Mouse (Mus musculus) megakaryocyte, adult 5-6 weeks (primary cell): ENCODE data around the gene Crot. TPM values are rescaled to one million over a fixed set of nuclear protein-coding genes. Genes with fewer than 3 reads are reported as not detected.
"Not testable (repeated sequence)": the region's sequence is repeated elsewhere in the genome, so short reads cannot be mapped to it uniquely, and the experiment has no call there.

ENCODE experiments used
- ATAC-seq: 2 replicates; pipeline ENCODE4 v1.8.0; 2016; ENCODE audit warnings: mild to moderate bottlenecking, inconsistent platforms; ENCODE audit not compliant: poor library complexity, severe bottlenecking
- total RNA-seq, 2 experiments: library from RNA; stranded (forward) in 1 of 2; stranded (reverse) in 1 of 2; fragments of 153-499, 151-499 nt in 1 of 2; fragments of 221-1000, 200-1000 nt in 1 of 2; gene quantifications; 2 replicates each; pipeline versions ENCODE4 v1.2.3 to v1.2.4; 2015 to 2017

Gene Crot
- total RNA-seq, 2 experiments from 2014 or later, result 37.9 to 50.4 TPM

DNA sequence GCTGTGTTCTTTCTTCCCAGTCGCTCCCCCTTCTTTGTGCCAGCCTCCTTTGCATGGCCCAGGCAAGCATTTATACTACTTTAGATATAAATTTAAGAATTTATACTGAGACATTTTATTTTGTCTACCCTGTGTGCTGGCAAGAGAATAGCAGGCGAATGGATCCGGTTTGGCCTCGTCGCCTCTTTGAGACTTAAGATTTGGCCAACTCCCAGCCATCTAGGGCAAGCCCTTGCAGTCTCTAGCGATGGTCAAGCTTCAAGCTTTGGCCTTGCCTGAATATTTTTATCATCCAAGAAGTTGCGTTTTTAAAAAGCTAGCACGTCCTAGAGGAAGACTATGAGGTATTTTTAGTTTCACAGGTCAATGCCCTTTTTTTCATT lies 380 bp upstream of the Crot start:
- ATAC-seq, result peak; percentile 4; the same call in 1 of the 2 replicates

DNA sequence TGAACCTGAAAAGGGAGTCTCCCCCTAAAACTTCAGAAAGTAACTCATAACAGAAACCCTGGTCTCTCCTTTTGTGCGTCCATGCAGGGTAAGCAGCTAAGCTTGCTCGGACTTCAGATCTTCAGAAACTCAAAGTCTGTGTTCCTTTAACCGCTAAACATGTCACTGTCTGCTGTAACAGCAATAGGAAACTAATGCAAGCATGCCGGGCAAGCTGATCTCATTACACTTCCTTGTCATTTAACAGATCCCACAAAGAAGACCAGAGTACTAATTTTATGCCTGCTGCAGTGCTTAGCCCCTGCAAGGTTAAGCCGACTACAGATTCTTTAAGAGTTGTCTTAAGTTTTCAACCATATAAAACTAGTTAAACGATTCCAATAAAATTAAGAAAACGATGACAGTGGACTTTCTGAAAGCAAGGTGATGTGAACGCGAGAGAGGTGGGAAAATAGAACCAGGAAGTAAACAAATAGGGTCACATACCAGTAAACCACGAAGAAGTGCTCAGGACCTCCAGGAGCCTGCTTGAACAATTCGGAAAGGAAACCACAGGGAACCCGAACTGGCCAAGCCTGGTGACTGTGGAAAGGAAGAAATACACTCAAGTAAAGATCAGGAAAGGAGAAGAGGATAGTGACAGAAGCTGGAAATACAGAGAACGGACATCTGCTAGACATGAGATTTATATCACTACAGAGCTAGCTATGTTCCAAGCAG lies 998 bp downstream of the Crot start:
- peak; percentile 18 for ATAC-seq

DNA sequence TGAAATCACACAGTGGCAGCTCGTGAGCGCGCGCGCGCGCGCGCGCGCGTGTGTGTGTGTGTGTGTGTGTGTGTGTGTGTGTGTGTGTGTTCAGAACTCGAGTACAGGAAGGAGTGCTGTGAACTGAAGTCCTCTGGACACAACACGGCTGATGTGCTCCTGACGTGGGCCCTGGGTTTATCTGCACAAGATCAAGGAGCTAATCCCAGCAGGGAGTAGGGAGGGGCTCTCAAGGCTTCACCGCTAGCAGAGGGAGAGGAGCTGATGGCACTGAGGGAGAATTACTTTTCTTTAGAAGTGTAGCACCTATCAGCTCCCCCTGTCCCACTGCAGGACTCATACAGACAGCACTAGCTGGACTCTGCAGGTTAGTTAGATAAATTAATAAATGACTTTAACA lies 5.5 kb downstream of the Crot start:
- ATAC-seq, result no peak

DNA sequence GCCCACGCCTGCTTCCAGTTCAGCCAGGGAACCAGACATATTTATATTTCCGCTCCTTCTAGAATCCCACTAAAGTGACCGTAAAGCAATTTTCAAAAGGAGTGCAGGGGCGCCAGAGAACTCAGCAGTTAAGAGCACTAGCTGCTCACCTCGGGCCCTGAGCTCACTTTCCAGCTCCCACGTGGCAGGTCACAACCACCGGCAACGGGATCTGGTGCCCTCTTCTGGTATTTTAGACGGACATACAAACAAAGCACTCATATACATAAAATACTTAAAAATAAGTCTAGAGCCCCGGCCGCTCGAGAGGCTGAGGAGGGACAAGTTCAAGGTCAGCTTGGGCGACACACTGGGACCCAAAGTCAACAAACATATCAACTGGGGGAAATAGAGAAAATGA lies 6.6 kb downstream of the Crot start:
- ATAC-seq, result no peak

DNA sequence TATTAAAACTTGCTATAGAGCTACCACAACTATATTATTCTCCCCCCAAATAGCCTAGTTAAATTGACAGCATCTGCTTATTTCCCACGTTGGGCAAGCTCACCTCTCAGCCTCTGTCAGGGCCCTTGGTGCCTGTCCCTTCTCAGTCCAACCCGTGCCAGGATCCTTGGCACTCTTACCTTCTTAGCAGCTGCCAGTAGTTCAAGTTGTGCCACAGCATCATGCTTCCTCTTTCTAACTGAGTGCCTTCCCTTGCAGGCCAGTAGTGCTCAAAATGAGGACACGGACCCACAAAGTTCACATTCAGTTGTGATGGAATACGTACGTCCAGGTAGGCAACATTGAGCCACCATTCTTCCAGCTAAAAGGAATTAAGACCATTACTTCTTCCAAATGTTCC lies 9.2 kb downstream of the Crot start:
- ATAC-seq, result peak; percentile 45; the same call in 1 of the 2 replicates

DNA sequence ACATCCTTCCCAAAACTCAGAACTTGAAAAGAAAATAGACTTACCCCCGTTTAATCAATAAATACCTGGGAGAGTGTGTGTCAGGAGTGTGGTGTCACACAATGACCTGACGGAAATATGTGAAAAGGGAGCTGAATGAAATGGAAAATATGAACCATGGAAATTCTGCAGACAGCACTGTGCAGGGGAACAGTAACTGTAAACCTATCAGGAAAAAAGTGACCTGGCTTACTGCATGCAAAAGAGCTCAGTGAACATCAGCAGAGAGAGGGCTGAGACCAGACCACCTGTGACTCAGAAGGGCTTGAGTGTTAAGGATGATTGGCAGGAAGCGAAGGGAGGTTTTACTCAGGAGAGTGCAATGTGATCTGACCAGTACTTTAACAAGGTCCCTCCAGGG lies 11.7 kb downstream of the Crot start:
- no peak for ATAC-seq

DNA sequence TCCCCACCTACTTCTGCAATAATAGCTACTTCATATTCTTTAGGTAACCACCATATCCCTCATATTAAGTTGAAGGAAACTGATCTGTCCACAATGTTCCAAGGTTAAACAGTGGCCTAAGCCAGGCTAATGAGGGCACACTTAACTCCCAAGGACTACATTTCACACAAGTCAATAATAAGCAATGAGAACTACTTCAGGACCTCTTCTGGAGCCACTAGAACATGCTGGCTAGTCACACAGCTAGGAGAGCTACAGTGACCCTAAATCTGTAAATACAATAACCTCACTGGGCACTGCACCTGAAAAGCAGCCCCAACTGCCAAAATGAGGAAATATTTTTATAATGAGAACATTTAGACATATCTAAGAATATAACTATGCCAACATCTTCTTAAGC lies 22.4 kb downstream of the Crot start:
- no peak for ATAC-seq

DNA sequence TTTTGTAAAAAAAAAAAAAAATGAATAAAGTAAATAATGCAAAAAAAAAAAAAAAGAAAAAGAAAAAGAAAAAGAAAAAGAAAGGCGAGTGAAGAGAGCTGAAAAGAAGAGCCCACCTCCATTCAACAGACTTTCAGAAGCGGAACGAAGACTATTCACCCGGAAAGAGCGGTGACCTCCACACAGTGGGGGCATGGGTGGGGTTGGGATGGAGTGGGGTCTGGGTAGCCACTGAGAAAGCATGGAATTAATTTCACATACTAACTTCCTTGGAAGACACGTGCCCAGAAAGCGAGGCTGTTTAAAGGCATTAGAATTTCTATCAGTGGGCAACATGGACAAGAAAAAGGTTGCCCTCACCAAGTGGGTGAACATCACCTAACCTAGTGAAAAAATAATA lies 24.8 kb downstream of the Crot start:
- ATAC-seq, result no peak

DNA sequence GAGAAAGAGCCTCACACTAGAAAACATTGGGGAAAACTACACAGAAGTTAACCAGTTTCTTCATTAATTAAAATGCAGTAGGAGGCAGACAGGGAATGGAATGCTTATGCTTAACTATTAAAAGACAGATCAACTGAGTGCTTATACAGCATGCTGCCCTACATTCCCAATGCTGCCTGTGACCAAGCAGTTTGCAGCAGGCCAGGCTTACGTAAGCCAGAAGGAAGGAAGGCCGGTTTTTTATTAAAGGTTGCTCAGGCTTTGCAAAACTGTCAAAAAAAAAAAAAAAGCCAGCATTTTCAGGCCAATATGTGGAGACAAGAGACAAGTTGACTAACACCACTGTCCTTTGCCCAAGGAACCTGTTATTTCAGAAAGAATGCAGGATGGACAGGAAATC lies 26.4 kb downstream of the Crot start:
- no peak for ATAC-seq

DNA sequence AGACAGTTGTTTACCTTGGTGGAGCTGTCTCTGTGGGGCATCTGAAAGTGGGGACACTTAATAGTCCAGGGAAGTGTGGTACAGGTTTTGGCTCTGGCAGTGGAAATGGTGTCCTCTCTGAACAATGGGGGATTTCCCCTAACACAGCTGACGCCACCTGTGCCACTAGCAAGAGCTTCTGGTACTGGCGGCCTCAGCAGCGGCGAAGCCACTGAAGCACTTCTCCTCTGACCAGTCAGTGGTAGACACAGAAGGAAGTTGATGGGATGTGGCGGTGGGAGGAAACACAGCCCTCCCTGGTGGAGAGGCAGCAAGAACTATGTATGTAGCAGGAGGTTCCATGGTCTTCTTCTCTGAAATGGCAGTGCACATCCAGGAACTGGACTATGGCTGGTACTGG lies 32.6 kb downstream of the Crot start:
- ATAC-seq, result no peak

DNA sequence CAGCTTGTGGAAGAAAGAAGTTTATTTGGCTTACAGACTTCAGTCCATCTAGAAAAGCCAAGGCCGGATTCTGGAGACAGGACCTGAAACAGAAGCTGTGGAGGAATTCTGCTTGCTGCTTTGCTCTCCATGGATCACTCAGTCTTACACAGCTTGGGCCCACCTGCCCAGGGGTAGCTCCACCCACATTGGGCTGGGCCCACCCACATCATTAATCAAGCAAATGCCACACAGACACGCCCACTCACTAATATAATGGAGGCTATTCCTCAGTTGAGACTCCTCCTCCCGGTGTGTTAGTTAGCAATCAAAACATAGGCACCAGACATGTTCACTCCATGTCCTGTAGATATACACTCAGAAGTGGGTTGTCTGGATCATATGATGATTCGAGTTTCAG lies 36.6 kb downstream of the Crot start:
- no peak for ATAC-seq

DNA sequence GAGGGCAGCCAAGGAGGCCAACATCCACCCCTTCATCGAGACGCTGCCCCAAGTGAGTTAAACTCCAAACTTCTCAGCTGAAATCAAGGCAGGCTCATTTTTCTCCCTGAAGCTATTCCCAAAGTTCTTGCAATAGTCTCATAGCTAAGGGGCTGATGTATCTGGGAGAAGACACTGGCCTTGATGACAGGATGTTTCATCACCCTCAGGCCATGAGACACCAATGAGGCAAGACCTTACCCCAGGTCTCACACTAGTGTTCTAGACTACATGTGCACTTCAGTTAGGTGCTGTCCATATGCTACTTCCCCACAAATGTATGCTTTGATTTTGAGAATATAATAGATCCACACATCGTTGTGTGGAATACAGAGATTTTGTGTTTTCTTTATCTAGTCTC lies 41.6 kb downstream of the Crot start:
- ATAC-seq, result no peak

DNA sequence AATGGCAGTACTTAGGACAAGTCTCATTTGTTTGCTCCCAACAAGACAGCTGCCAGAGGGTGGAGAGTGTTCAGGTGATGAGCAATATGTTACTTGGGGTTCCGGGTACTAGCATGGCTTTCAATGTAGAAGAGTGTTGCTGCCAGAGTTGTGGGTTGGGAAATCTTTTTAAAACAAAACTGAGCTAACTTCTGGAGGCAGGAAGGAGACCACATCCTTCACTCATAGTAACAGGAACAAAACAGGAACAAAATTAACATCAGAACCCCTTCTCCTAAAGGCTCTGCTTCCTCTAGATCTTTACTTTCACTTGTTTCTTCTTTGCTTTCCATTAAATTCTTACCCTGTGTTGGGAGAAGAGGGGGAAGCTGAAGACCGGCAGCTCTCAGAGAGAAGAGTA lies 43.5 kb downstream of the Crot start:
- peak; percentile 66 for ATAC-seq

DNA sequence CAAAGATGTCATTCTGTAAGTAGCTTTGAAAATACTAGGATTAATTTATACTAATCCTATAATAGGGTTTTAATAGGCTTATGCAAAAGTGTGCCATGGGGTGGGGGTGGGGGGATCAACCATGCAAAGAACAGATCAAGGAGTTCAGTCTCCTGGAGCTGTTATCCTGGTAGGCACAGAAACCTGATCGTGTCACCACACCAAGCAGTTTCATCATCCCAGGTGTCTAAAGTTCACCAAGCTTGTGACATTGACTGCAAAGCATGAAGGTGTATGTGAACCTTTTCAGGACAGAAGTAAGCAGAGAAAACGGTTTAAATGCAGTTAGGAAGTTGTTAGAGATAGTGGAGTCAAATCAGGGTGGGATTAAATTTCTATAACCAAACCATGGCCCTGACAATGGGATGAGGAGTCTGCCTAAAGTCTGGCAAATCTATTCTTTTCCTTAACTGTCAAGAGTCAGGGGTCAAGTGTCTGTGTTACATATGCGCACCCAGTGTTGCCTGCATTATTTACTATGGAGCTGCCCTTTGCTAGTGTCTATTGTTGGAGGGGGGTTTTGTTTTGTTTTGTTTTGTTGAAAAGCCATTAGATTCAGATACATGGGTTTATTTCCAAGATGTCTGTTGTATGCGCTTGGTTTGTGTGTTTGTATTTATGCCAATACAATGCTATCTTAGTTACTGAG lies 49.6 kb downstream of the Crot start:
- no peak for ATAC-seq

DNA sequence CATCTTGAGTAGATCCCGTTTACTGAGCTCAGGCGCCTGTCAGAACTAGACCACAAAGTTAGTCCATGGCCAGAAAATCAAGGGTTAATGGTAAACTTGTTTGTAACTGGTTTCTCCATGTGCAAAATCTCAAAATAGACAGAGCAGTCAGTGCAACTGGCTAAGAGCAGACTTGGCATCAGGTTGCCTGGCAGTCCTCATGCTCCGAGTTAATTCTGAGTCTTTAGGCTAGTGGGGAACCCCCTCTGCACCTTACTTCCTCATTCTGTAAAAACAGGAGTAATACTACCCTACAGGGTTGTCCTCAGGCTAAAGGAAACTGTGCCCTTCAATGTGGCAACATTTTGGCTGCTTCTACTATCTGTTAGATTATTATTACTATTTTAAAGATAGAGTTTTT lies 53.3 kb downstream of the Crot start:
- peak; percentile 99 for ATAC-seq

DNA sequence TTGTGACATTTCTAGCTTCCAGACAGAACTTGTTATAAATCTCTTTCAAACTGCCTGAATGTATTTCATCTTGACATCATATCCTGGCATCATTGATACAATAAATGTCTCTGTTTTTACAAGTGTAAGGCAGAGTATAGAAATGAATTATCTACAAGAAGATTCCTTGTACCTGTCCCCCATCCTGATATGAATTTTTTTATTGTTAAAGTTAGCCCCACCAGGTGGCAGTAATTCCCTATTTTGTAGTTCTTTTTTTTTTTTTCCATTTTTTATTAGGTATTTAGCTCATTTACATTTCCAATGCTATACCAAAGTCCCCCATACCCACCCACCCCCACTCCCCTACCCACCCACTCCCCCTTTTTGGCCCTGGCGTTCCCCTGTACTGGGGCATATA lies 55.9 kb downstream of the Crot start:
- ATAC-seq, result not testable (repeated sequence)

DNA sequence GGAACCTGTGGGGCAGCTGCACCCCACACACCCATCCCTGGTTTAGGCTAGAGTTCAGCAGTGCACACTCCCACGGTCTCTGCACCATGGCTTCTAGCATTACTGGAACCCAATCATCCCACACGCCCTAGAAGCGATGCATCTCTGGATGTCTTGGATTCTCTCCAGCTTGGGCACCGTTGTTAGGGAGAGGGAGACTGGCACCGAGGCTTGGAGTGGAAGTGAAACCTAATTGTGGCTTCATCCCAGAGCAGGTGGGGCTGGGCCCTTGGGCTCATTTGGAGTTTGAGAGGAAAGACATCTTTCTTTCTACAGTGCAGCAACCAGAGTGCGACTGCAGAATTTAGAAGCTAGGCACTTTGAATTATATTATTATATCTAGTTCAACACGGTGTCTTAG lies 59.2 kb downstream of the Crot start:
- peak; percentile 62 for ATAC-seq

DNA sequence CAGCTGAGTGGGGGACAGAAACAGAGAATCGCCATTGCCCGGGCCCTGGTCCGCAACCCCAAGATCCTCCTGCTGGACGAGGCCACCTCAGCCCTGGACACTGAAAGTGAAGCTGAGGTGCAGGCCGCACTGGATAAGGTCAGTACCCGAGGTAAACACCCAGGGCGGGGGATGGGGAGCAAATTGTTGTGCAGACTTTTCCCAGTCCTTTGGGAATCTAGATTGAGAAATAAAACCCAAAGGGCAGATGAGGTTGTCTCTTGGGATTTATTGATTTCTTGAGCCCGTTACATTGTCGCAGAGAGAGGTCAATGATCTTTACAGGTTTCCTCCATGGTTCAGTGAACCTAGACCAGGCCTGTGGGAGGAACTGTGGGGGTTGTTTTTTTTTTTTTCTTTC lies 68.7 kb downstream of the Crot start:
- no peak for ATAC-seq

DNA sequence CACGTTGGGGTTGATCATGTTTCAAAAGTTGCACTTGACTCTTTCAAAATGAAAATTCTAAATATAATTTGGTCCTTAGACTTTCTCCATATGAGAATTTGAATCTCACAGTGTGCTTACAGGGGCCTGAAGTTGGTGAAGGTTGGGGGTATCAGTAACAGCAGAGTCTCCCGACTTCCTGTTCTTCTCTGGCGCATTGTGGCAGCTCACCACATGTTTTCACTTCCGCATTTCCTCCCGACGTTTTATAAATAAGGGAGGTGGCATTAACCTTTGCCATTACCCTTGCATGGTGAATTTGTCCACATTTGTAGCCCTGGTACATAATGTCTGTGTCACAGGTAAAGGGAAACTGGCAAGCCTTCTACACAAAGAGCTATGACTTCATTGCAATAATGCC lies 80.1 kb downstream of the Crot start:
- ATAC-seq, result peak; percentile 100

DNA sequence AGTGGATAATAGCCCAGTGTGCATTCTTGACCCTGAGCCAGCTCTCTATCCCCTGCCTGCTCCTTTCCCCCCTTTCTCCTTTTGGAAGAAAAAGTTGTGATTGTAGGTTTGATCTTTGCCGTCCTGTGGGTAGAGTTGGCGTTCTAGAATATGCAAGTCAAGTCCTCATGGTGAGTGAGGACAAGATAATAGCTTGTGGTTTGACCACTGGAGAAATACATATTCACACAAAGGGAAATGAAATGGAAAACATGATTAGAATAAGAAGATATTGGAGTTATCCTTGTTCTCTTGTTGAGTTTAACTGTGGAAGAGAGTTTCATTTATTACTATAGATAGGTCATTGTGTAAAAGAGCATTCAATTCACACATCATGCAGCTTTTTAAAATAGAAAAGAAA lies 80.7 kb downstream of the Crot start:
- no peak for ATAC-seq
